Mouse (Mus musculus) c-Kit-positive CD71-negative TER-119-negative erythroid progenitor cells, embryonic 14.5 days (primary cell): ENCODE data around the gene Cpn2.

Source experiments
- DNase-seq: peaks from one replicate; pipeline ENCODE4 v3.0.0-alpha.2; 2013; ENCODE audit warnings: low read depth

The Cpn2 gene

GRCm38 (mm10) chr16:30238791-30239190, 28.5 kb downstream of the Cpn2 start:
- DNase-seq, result no peak

DNA sequence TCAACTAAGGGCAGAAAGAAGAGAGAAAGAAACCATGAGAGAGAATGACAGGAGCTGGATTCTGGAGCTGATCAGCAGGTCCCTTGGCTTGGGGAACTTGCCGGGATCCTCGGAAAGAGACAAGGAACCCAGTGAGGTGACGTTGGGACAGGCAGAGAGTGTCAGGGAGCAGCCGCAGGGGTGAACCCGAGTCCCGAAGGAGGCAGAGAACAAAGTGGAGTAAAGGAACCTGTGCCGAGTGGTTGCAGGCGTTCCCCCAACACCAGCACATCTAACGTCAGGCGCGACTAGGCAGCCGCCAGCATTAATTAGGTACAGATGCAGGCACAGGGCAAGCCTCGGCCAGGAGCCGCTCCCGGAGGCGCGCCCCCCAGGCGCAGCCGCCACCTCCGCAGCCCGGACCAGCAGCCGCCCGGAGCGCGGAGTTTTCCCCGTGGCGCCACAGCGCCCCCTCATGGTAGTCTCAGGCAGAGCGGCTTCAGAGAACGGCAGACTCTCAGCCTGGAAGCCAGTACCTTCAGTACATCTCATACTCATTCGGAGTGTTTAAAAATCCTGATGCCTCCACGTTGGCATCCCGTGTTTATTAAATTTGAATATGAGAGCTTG, 31.1 kb downstream of the Cpn2 start:
- DNase-seq, result peak; percentile 50

GRCm38 (mm10) chr16:30235577-30235976, 31.7 kb downstream of the Cpn2 start:
- DNase-seq, result no peak

GRCm38 (mm10) chr16:30234636-30235546, 32.4 kb downstream of the Cpn2 start:
- no peak for DNase-seq

GRCm38 (mm10) chr16:30234077-30234476, 33.2 kb downstream of the Cpn2 start:
- DNase-seq, result no peak

GRCm38 (mm10) chr16:30231882-30232604, 35.3 kb downstream of the Cpn2 start:
- no peak for DNase-seq

DNA sequence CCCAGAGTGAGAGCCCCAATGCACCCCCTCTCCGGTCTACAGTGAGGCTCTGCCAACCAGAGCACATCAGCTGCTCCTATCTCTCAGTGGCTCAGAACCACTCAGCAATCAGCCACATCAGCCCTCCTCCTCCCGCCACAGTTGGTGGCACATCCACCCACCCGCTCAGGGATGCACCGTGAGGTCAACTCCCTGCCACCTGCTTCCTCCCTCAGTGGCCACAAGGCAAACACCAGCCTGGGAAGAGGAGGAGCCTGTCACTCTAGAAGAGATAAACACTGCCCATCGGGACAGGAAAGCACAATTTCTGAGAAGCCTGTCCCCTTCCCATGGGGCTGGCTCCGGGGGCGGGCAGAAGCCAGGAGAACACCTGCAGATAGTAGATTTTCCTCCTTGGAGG, 39.9 kb downstream of the Cpn2 start:
- DNase-seq, result peak; percentile 47

GRCm38 (mm10) chr16:30221161-30221782, 46.0 kb downstream of the Cpn2 start:
- DNase-seq, result no peak

DNA sequence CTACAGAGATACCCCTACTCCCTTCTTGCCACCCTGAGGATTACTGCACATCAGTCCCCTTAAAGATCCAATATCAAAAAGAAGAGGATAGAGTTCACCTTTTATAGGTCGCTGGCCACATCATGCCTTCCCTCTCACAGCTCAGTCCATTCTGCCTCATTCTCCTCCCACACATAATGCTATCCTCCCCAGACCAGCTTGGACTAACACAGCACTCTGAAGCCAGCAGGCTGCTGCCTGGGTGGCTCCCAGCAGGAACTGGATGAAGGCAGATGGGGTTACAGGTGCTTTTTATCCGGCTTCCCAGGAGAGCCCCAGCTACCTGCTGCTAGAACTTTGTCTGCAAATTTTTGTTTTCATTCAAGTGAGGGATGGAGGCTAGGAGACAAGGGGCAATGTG, 51.5 kb downstream of the Cpn2 start:
- no peak for DNase-seq

DNA sequence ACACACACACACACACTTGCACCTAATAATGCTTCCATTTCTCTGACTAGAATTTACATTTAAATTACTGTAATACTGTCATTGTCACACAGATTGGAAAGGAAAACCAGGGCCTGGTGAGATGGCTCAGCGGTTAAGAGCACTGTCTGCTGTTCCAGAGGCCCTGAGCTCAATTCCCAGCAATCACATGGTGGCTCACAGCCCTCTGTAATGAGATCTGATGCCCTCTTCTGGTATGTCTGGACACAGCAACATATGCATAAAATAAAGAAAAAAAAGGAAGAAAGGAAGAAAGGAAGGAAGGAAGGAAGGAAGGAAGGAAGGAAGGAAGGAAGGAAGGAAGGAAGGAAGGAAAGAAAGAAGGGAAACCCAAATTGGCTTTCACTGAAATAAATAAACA, 53.7 kb downstream of the Cpn2 start:
- DNase-seq, result no peak

DNA sequence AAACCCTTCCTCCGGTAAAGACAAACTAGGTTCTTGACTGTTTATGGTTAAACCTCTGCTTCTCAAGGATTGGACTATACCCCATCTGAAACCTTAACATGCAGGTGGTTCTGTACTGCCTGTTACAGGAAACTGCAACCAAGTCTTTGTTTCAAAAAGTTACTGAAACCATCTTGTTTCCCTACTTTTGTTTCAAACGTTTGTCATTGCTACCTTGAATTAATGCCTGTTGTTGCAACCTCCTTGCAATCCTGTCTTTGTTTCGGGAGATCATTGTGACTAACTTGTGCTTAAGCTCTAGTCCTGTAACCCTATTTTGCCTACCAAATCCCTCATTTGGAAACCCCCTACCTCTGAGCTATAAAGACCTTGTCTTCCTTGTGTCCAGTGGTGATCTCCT, 55.3 kb downstream of the Cpn2 start:
- no peak for DNase-seq

DNA sequence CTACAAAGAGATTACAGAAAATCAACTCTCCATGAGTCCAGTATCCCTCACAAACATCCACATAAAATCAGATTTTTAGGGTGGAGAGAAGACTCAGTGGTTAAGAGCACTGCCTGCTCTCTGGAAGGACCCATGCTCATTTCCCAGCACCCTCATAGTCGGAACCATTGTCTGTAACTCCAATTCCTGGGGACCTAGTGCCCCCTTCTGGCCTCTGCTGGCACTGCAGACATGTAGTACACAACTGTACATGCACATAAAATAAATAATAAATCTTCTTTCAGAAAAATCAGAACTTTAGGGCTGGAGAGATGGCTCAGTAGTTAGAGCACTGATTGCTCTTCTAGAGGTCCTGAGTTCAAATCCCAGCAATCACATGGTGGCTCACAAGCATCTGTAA, 58.0 kb downstream of the Cpn2 start:
- no peak for DNase-seq

GRCm38 (mm10) chr16:30207991-30208390, 59.3 kb downstream of the Cpn2 start:
- DNase-seq, result no peak

- DNase-seq, result no peak
Measured at GRCm38 (mm10) chr16:30207111-30207828, 60.0 kb downstream of the Cpn2 start.
